Mouse (Mus musculus): ENCODE data around the gene Il34.

Gene Il34

DNA sequence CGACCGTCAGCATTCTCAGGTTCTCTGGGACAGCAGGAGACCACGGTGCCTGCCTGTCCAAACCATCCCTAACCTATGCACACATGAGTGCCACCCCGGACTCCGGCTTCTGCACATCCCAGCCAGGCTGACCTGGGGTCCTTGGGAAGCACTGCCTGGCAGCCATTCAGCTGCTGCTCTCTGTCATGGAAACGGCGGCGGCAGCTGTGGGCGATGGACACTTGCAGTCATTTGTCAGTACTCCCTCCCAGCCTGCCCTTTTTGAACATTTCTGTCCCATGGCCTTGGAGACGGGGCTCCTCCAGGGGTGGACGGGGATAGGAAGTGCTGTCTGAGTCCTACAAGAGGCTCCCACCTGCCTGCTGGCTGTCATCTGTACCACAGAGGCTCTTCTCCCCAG lies 97.3 kb downstream of the Il34 start:
- no peak for DNase-seq (ENCODE audit: low spot score)

DNA sequence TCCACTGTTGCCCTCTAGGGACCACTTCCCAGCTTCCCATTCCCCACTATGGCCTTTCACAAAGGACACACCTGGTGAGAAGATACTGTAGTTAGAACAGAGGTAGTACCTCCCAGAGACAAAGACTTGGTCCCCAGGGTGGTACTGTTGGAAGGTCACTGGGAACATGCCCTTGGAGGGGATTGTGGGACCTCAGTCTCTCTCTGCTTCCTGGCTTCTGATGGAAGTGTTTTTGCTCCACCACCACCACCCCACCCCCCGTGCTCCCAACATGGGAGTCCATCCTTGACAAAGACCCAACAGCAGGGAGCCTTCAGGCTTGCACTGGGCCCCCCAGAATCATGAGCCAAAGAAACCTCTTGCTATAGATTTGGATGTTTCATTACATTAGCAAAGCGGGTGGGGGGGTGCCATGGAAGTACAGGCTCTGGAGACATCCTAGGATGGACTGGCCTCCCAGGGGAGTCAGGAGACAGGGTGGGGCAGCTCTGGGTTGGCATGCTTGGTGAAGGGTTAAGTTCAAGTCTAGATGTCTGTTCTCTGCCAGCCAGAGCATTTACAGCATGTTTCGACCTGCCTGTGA lies 99.3 kb downstream of the Il34 start:
- DNase-seq (ENCODE audit: low spot score): no peak

DNA sequence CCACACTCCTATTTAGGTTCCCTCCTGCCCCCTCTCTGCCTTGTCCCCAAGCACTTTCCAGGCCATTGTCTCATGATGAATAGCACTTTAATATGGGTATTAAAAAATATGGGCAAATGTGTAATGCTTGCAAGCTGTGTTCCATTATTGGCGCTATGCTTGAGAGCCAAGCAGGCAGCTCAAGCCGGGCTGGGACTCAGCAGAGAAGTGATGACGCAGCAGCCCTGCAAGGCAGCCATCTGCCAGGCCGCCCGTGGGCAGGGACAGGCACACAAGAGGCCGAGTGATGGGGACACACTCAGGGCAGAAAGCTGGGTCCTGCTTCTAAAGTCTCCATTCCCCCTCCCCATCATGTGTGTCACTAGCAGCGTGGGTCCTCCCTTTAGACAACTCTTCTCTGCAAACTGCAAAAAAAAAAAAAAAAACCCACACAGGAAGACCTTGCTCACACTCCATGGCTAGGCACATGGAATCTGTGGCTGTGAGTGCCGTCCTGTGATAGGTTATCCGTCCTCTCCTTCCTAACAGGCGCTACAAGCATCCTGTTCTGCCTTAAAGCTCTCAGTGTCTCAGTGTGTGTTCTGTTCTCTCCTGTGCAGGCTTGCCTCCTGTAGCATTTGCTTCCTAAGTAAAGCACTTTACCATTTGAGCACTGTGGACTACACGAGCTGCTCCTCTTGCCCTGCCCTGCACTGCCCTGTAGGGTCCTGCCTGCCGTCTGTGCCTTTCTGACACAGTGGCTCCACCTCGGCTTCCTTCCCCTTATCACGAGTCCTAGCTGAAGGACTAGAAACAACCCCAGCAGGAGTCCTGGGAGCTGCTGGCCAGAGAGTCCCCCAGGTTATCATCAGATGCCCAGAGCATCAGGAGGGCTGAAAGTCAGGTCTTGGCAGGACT lies 100.1 kb downstream of the Il34 start:
- DNase-seq (ENCODE audit: low spot score): no peak

GRCm38 (mm10) chr8:110704103-110704502 lies 101.6 kb downstream of the Il34 start:
- no peak for DNase-seq (ENCODE audit: low spot score)

DNA sequence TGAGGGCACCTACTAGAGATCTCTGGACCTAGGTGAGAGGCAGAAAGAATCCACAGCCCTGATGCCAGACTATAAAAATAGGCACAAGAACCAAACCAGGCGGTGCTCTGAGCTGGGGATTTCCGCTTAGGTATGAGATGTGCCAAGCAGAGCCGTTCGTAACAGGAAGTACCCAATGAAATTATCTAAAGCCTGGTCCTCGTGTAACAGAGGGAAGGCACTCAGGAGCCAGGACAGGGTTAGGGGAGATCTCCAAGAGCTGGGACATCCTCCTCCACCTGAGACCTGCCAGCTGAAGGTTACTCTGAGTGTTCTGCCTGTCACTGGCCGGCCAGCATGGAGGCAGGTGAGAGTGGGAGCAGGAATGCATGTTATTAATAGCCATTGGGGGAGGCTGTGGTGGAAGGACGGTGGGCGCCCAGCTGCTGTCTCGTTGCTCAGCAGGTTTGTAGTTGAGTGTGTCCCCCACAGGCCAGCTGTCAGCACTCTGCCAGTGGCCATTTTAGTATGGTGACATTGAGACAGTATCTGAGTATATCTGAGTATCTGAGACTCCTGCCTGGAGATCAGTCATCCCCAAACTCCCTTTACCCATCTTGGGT lies 102.2 kb downstream of the Il34 start:
- no peak for DNase-seq (ENCODE audit: low spot score)

DNA sequence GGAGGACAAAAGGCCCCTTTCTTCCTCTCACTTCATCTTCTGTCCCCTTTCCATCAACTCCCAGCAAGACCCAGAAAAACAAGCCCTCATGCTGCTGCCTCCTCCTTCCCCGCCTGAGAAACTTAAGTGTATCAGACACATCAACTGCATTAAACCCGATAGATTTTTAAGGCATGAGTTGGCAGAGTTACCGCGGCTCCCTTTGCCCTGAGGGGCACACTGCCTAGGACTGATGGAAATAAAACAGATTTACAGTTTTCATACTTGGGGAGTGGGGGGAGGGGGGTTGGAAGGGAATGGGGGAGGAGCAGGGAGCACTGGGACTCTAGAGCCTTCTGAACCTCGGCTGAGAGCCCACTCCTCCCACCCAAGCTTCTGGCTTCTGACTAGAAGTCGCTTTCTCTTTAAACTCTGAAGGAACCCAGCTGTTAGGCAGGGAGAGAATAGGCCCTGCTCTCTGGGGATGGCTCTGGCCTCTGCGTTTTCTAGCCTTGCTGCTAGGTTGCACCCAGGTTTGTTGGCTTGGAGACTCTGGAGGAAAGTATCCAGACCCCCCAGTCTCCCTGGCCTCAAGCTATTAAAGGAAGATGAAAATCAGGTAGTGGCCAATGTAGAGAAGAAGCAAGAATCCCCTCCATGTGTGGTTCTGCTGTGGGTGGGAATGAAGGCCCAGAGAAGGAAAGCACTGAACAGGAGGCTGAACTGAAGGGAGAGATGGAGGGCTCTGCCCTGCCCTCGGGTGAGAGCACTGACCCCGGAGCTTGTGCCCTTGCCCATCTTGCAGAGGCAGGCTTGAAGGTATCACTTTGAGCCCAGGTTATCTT lies 102.9 kb downstream of the Il34 start:
- no peak for DNase-seq (ENCODE audit: low spot score)

DNA sequence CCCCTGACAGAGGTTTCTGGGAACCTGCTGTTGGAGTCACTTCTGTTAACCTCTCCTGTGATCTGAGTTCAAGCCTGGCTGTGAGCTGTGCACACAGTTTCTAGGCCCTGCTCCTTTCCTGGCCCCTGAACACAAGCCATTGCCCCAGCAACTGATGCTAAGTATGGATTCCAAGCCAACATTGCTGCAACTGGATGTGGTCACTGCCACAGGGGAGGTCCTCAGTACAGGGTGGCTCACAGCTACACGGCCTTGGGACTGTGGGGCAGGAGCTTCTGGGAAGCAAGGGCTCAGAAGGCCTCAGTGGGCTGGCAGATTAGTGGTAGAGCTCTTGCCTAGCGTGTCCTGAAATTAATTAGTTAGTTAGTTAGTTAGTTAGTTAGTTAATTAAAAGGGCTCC lies 105.2 kb downstream of the Il34 start:
- no peak for DNase-seq (ENCODE audit: low spot score)

DNA sequence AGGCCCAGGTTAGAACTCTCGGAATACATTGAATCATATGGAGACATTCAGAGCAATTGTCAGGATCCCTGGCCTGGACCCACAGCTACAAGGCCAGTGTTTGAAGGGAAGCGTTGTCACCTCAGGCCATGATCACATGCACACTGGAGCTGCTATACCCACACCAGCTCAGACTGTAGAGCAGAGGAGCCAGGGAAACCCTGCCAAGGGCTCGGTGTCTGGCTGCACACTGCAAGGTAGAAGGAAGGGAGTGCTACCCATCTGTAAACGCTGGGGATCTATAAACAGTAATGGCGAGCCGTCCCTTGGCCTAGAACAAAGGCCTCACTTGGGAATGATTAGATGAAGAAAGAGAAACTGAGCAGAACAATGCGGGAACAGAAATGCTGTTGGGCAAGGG lies 106.2 kb downstream of the Il34 start:
- no peak for DNase-seq (ENCODE audit: low spot score)

- DNase-seq (ENCODE audit: low spot score): no peak
These were observed 107.6 kb downstream of the Il34 start for GRCm38 (mm10) chr8:110698098-110698497.

DNA sequence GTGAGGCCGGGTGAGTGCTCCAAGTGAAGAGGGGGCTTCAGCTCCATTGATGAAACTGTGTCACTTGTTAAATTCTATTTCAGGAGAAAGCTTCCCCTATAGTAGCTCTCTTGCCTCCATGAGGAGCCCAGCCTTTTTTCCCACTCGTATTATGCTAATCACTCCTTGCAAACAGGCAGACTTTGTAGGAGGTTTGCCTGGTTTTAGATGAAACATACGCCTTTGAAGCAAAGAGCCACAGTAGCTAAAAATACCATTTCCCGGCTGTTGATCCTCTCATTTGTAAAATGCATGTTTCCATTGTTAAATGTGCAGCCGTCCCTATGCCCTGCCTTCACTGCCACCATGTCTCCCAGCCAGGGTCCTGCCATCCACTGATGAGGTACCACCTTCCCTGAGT lies 108.2 kb downstream of the Il34 start:
- DNase-seq (ENCODE audit: low spot score): no peak

DNA sequence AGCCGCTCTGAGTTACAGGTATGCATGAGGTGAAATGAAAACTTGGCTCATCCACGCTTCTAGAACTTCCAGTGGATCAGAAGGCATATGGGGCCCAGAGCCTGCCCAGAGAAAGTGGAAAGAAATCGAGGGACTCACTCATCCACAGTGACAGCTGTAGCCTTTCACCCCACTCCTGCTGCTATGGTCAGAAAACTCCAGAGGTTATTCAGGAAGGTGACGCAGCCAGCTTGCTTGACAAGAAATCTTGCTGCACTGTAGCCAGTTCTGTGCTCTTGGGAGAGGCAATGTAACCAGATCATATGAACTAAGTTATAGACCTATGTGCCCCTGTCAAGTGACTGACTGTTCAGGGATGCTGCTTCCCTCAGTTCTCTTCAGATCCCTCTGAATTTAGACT lies 109.7 kb downstream of the Il34 start:
- DNase-seq (ENCODE audit: low spot score): no peak

- no peak for DNase-seq (ENCODE audit: low spot score)
These were observed 110.3 kb downstream of the Il34 start for GRCm38 (mm10) chr8:110695431-110695830.

DNA sequence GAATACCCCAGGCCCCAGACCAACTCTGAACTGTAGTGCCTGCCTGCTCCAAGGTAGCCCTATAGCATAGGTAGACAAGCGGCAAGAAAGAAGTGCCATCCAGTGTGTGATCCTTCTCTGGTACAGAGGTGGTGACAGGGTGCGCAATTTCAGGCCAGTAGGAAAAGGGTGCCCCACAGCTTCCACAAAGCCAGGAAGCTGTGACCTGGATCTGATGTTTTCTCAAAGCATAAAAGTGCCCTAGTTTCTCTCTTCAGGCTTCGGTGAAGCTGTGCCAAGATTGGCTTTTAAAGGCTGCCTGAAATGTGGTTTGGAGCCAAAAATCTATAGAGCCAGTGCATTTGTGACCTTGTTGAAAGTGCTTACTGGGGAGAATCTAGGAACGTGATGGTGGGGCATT lies 110.9 kb downstream of the Il34 start:
- DNase-seq (ENCODE audit: low spot score): no peak

GRCm38 (mm10) chr8:110694226-110694625 lies 111.5 kb downstream of the Il34 start:
- DNase-seq (ENCODE audit: low spot score): no peak
